ENCODE assay signal across 26 mouse cellular contexts in the genomic region with DNA sequence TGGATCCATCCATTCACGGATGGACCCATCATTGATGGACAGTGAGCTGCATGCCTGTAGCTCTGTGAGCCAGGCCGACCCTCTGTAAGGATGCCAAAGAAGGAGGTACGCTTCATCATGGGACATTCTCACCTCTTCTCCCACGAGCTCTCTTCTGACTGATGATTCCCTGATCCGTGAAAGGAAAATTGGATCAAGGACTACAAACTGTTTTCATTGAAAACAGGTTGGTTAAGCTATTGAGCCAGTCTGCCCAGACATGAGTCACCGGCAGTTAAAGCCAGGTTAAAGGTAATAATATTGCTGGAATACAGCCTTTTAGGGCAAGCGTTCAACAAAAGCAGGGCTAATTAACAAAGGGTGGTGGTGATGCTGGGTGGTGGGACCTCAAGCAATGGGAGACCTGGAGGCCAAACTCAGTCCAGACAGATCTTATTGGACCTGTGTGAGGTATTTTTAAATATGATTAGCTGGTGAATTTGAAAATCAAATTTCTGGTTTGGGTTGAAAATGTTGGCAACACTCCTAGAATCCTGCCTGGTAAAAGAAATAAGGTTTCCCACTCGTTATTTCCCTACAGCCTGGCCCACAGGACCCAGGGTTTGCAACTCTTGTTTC. TPM values are rescaled to one million over a fixed set of nuclear protein-coding genes. Genes with fewer than 3 reads are reported as not detected.
DNase-seq lines count a peak whose midpoint lies in the region; ATAC-seq and TF ChIP-seq lines count a peak whose summit lies in the region.
"Had no signal": no experiment of that assay in that cellular context is flagged by ENCODE, and none has a peak within 500 bp of the region (broad histone marks: within the 10 kb centered on the region; RNA-seq: fewer than 3 reads in every experiment).

No protein-coding gene starts in this region.

- no peak overlapping the region for H3K4me2 ChIP-seq in limb, embryonic 14.5 days (replicated peaks; ENCODE audit: low read depth, low read length, severe bottlenecking)
- H3K4me2 ChIP-seq: heart, embryonic 13.5 days; hindbrain, embryonic 14.5 days; liver, embryonic 15.5 days; lung, embryonic 14.5 days; midbrain, embryonic 15.5 days; neural tube, embryonic 15.5 days had no signal

- no peak overlapping the region for H3K27ac ChIP-seq in heart, embryonic 10.5 days
- no peak overlapping the region for H3K27ac ChIP-seq in heart, adult 2 months
- H3K27ac ChIP-seq in limb, embryonic 14.5 days (replicated peaks; ENCODE audit: low read depth, low read length): no peak overlapping the region; the same call in 1 of the 2 replicates
- H3K27ac ChIP-seq: heart, embryonic 13.5 days; hindbrain, embryonic 14.5 days; kidney, postnatal 0 days; liver, embryonic 15.5 days; midbrain, embryonic 10.5 days; midbrain, embryonic 15.5 days; neural tube, embryonic 15.5 days had no signal

- intact Hi-C loops in heart, adult 2 months (cut with DNase I): no loop called here

- no peak for TF ChIP-seq EP300 in heart, adult 2 months (IDR thresholded peaks at IDR 0.05; ENCODE audit: insufficient read depth, low read depth, low read length)

- no peaks in the 10 kb centered on the region for H3K4me1 ChIP-seq in heart, embryonic 10.5 days
- no peaks in the 10 kb centered on the region for H3K4me1 ChIP-seq in heart, adult 2 months (ENCODE audit: control insufficient read depth, insufficient read depth, low read length)
- H3K4me1 ChIP-seq in limb, embryonic 14.5 days (ENCODE audit: control insufficient read depth, insufficient read depth, low read length): peaks cover 15% of the 10 kb centered on the region
- H3K4me1 ChIP-seq: heart, embryonic 13.5 days; liver, embryonic 15.5 days; midbrain, embryonic 10.5 days; midbrain, embryonic 15.5 days; neural tube, embryonic 15.5 days had no signal

- no peak overlapping the region for H3K9ac ChIP-seq in heart, adult 2 months (ENCODE audit: low read depth, low read length)
- H3K9ac ChIP-seq in limb, embryonic 14.5 days (ENCODE audit: low read depth, low read length, severe bottlenecking): no peak overlapping the region
- H3K9ac ChIP-seq: heart, embryonic 13.5 days; hindbrain, embryonic 14.5 days; liver, embryonic 15.5 days; lung, embryonic 14.5 days; midbrain, embryonic 15.5 days; neural tube, embryonic 15.5 days had no signal

- TF ChIP-seq POLR2A in heart, adult 2 months (IDR thresholded peaks at IDR 0.05; ENCODE audit: insufficient read depth, low read depth, low read length): no peak
- no peak for TF ChIP-seq POLR2A in limb, embryonic 14.5 days (IDR thresholded peaks at IDR 0.05; ENCODE audit: borderline replicate concordance, extremely low read depth, insufficient read depth, insufficient read length)

- WGBS in heart, embryonic 10.5 days: 75% methylated on average over 8 of the region's 8 CpGs
- WGBS in heart, adult 2 months: 70% methylated on average over 8 of the region's 8 CpGs
- WGBS in limb, embryonic 14.5 days: 34% methylated on average over 8 of the region's 8 CpGs

- TF ChIP-seq CTCF in heart, adult 2 months (IDR thresholded peaks at IDR 0.05): no peak

- DNase-seq in heart, embryonic 10.5 days (ENCODE audit: low spot score): peak; percentile 53
- no peak for DNase-seq in heart, adult 2 months
- DNase-seq in urinary bladder, postnatal 14 days (ENCODE audit: low spot score): peak; percentile 38
- DNase-seq in urinary bladder, postnatal 4 days (ENCODE audit: low spot score in 2 of 2): no peak
- peak; percentile 81 for DNase-seq in limb, embryonic 14.5 days (ENCODE audit: low spot score)
- no peak for DNase-seq in embryo, embryonic 10.5 days (ENCODE audit: low spot score)
- DNase-seq in embryo, embryonic 11 days: no peak
- DNase-seq: adrenal gland, postnatal 25 days; cerebellum, adult 11-12 months; cerebellum, adult 9-11 months; heart, postnatal 10 days; kidney, adult 18-20 months; lung, embryonic 14.5 days; lung, postnatal 14 days; retina, postnatal 1 day; right cerebral cortex, postnatal 25 days; spleen, adult 18-20 months; thymus, postnatal 14 days had no signal

- H3K27me3 ChIP-seq in heart, embryonic 10.5 days (ENCODE audit: insufficient read depth, poor library complexity, severe bottlenecking): no peaks in the 10 kb centered on the region
- H3K27me3 ChIP-seq in heart, adult 2 months (ENCODE audit: control insufficient read depth, insufficient read depth, low read length): no peaks in the 10 kb centered on the region
- H3K27me3 ChIP-seq in limb, embryonic 14.5 days (ENCODE audit: control insufficient read depth, insufficient read depth, low read length): no peaks in the 10 kb centered on the region
- H3K27me3 ChIP-seq: heart, embryonic 13.5 days; liver, embryonic 15.5 days; midbrain, embryonic 15.5 days; neural tube, embryonic 15.5 days had no signal

- no peaks in the 10 kb centered on the region for H3K9me3 ChIP-seq in heart, embryonic 10.5 days
- H3K9me3 ChIP-seq in limb, embryonic 14.5 days (ENCODE audit: control insufficient read depth, low read length): no peaks in the 10 kb centered on the region
- H3K9me3 ChIP-seq: heart, embryonic 13.5 days; liver, embryonic 15.5 days; midbrain, embryonic 10.5 days; midbrain, embryonic 15.5 days; neural tube, embryonic 15.5 days had no signal

- peak; percentile 53; the same call in 1 of the 2 replicates for ATAC-seq in limb, embryonic 14.5 days (ENCODE audit: low FRiP score, low read depth)
- ATAC-seq: forebrain, embryonic 16.5 days; midbrain, embryonic 15.5 days had no signal

- H3K4me3 ChIP-seq in heart, embryonic 10.5 days: no peak overlapping the region
- no peak overlapping the region for H3K4me3 ChIP-seq in heart, adult 2 months
- no peak overlapping the region for H3K4me3 ChIP-seq in limb, embryonic 14.5 days (replicated peaks; ENCODE audit: low read length)
- H3K4me3 ChIP-seq: heart, embryonic 13.5 days; liver, embryonic 15.5 days; midbrain, embryonic 10.5 days; midbrain, embryonic 15.5 days; neural tube, embryonic 15.5 days had no signal

- no peaks in the 10 kb centered on the region for H3K36me3 ChIP-seq in heart, embryonic 10.5 days
- H3K36me3 ChIP-seq in heart, adult 2 months (ENCODE audit: control insufficient read depth, insufficient read depth, low read length): no peaks in the 10 kb centered on the region
- no peaks in the 10 kb centered on the region for H3K36me3 ChIP-seq in limb, embryonic 14.5 days (ENCODE audit: control insufficient read depth, insufficient read depth, low read length)
- H3K36me3 ChIP-seq: heart, embryonic 13.5 days; liver, embryonic 15.5 days; midbrain, embryonic 10.5 days; midbrain, embryonic 15.5 days; neural tube, embryonic 15.5 days had no signal

- no peaks in the 10 kb centered on the region for H3K79me2 ChIP-seq in heart, adult 2 months (replicated peaks; ENCODE audit: control insufficient read depth, insufficient read depth, low read length)

RNA-seq across cellular contexts. Expression of gene Slc35g1, which starts 39.5 kb away (rescaled TPM):
- polyA plus RNA-seq in heart, embryonic 10.5 days (2016; fragmentation: Nextera tagmentation; extraction: Ambion mirVana): 4.1 and 4.8 TPM in 2 replicates
- 1 to 10 TPM; 2.0 to 2.2 TPM for total RNA-seq in heart, adult 2 months (2021)
- polyA plus RNA-seq in heart, adult 2 months (2012; rRNA removed): 0.92 and 1.4 TPM in 2 replicates
- 3.8 and 4.2 TPM in 2 replicates for polyA plus RNA-seq in limb, embryonic 14.5 days (2012; rRNA removed)
- 2.6 and 3.1 TPM in 2 replicates for polyA plus RNA-seq in limb, embryonic 14.5 days (2014; fragmentation: Nextera tagmentation; extraction: Ambion mirVana)

Comparison
In these comparisons a context has a peak if more than half of its experiments do, and no peak if none do; other contexts are left out.
1. DNase-seq: peak in heart, embryonic 10.5 days (single experiment), urinary bladder, postnatal 14 days (single experiment) and limb, embryonic 14.5 days (single experiment); none in heart, adult 2 months (0 of 2), urinary bladder, postnatal 4 days (0 of 2), embryo, embryonic 10.5 days (single experiment) and embryo, embryonic 11 days (single experiment).